Mouse (Mus musculus): Measurements from ENCODE around the gene Vgll4. TPM values are rescaled to one million over a fixed set of nuclear protein-coding genes. Genes with fewer than 3 reads are reported as not detected.

The Vgll4 gene
- polyA plus RNA-seq, 1 experiment from 2014 or later: 10.4 TPM

DNA sequence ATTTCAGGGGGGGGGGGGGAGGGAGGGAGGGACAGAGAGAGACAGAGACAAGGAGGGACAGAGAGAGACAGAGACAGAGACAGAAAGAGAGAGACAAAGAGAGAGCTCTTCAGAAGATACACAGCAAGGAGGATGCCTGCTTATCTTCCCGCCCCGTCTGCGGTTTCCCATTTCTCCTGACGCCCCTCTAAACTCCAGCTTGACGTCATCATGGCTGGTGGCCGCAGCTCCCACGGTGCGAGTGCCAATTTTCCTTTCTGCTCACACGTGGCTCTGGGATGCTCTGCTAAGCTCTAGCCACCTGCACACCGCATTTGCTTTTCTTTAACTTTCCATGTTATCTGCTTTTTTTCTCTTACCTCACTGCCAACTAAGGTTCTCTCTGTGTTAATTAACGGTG is 151.8 kb downstream of the Vgll4 start:
- peaks cover 6% of the 10 kb centered on the region; the same call in 1 of the 2 replicates for H3K36me3 ChIP-seq (ENCODE audit: inconsistent target)
- no peak overlapping the region for H3K27ac ChIP-seq
- H3K79me2 ChIP-seq (ENCODE audit: inconsistent target): no peaks in the 10 kb centered on the region
- WGBS (ENCODE audit: missing documents): 59% methylated on average over 11 of the region's 11 CpGs
- H3K4me3 ChIP-seq (ENCODE audit: inconsistent target): no peak overlapping the region

DNA sequence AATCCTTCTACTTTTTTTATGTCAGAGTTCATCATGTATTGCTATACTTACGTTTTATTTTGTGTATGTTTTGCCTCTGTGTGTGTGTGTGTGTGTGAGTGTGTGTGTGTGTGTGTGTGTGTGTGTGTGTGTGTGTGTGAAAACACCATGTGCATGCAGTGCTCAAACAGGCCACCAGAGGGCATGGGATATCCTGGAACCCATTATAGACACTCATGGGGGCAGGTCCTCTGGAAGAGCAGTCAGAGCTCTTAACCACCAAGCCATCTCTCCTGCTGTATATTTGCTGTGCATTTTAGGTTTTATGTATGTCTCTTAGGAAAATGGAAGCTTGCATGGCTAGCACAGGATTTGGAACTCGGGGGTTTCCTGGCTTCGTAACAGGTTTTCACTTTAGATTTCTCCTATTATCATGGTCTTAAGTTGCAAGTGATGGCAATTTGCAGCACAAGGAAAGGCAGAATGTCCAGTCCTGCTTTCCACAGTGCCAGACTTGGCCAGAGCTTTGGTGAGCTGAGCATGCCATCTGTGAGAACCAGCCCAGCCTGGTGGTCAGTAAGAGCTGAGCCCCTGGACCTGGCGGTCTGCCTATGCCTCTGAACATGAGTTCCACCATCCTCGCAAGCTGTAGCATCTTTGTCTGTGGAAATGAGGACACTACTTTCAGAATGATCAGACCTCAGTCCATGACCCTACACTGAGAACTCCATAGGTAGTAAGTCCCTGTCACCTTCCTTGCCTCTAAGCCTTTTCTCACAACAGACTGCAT is 154.7 kb downstream of the Vgll4 start:
- H3K4me3 ChIP-seq (ENCODE audit: inconsistent target): no peak overlapping the region
- H3K79me2 ChIP-seq (ENCODE audit: inconsistent target): no peaks in the 10 kb centered on the region
- no peak overlapping the region for H3K27ac ChIP-seq
- 97% methylated on average over 3 of the region's 5 CpGs for WGBS (ENCODE audit: missing documents)
- H3K36me3 ChIP-seq (ENCODE audit: inconsistent target): no peaks in the 10 kb centered on the region

DNA sequence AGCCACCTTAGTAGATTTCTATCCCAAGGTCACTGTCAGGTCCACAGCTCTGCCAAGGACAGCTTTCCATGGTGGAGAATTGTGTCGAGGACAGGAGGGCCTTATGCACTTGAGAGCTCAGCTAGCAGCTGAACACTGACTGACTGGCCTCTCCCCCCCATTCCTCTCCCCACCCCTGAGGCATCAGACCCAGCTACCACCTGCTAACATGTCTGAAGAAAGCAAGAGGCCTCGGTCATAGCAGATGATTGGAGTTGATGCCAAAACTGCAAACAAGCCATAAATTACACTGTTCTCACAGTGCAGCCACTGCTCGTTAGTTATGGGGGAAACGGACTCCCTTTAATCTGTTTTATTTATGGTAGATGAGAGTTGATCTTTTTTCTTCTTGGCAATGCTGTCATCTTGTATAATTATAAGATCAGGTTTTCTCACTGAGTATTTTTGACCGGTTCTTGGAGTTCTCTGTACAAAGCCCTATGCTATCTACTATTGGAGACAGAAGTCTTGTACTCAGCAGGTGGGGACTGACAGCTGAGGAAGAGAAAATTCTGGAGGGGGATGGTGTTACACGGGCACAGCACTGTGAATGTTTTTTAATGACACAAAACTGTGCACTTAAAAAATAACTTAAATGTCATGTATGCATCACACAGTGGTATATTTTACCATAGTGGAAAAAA is 155.5 kb downstream of the Vgll4 start:
- Histone ChIP-seq H3K79me2 (ENCODE audit: inconsistent target) (no peaks in the 10 kb centered on the region), H3K4me3 (ENCODE audit: inconsistent target) (no peak overlapping the region), H3K36me3 (ENCODE audit: inconsistent target) (no peaks in the 10 kb centered on the region), H3K27ac (no peak overlapping the region)
- 93% methylated on average over 6 of the region's 6 CpGs for WGBS (ENCODE audit: missing documents)

DNA sequence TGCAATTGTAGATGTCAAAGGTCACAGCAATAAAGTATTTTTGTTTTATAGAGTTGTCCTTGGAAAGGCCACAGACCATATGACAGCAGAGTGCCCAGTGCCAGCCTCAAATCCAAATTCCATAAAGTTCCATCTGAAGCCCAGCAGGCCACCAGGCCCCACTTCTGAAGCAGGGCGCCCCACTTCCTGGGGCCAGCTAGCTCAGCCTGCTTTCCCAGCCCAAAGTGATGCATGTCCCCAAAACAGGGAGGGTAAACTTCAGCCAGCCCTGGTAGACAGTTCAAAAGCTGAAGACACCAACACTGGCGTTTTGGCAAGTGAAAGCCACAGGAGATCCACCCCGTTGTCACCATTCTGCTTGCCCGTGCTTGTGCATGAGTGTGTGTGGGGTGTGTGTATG is 157.0 kb downstream of the Vgll4 start:
- H3K27ac ChIP-seq: no peak overlapping the region
- WGBS (ENCODE audit: missing documents): 90% methylated on average over 4 of the region's 4 CpGs
- no peak overlapping the region for H3K4me3 ChIP-seq (ENCODE audit: inconsistent target)
- no peaks in the 10 kb centered on the region for H3K79me2 ChIP-seq (ENCODE audit: inconsistent target)
- H3K36me3 ChIP-seq (ENCODE audit: inconsistent target): no peaks in the 10 kb centered on the region

DNA sequence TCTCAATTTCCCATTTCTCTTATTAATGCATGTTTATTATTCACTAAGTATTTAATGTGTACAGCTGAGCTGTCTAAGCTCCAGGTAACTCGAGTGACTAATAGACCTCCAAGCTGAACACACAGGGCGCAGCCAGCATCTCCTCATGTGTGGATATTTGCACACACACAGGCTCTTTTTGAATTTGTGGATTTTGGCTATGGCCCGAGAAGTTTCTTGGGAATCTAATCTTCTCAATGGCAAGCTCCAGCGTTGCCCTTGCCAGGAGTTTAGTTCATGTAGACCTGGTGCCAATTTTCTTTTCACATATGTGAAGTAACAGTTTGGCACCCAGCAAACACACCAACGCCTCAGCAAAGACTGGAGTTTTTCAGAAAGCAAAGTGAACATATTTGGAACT is 157.5 kb downstream of the Vgll4 start:
- no peaks in the 10 kb centered on the region for H3K36me3 ChIP-seq (ENCODE audit: inconsistent target)
- no peaks in the 10 kb centered on the region for H3K79me2 ChIP-seq (ENCODE audit: inconsistent target)
- 96% methylated on average over 5 of the region's 5 CpGs for WGBS (ENCODE audit: missing documents)
- no peak overlapping the region for H3K4me3 ChIP-seq (ENCODE audit: inconsistent target)
- H3K27ac ChIP-seq: no peak overlapping the region

Other genes starting within 250 kb of the Vgll4 start
- gene Tamm41, start 67.9 kb upstream of the Vgll4 start, polyA plus RNA-seq (2018): 7.4 to 14.4 TPM (median 14.0 TPM) in 3 replicates
- gene Syn2, start 164.9 kb upstream of the Vgll4 start, polyA plus RNA-seq (2018): not detected in 3 replicates

All from macrophage (primary cell).